Mouse (Mus musculus) B cell, adult 67 days (primary cell): ENCODE measurements around the gene Rbm25. TPM values are rescaled to one million over a fixed set of nuclear protein-coding genes. Genes with fewer than 3 reads are reported as not detected.

ENCODE experiments used
- total RNA-seq, 2 experiments: library from RNA; stranded (reverse); gene quantifications; 4 replicates each; pipeline ENCODE4 v1.2.4; 2023

Gene Rbm25
- total RNA-seq = 100 to 1,000 TPM; 309 to 325 TPM

GRCm38 (mm10) chr12:83630936-83631335 is at the start of gene Rbm25:
Gene Rbm25, plus strand, starts transcription at chr12:83631236.

GRCm38 (mm10) chr12:83597025-83597501 is 34.0 kb upstream of the Rbm25 start, which contains the start of gene Zfyve1:
Gene Zfyve1, minus strand, starts transcription at chr12:83597222.

GRCm38 (mm10) chr12:83687934-83688315 is 56.9 kb downstream of the Rbm25 start, which contains the start of gene Psen1:
Gene Psen1, plus strand, starts transcription at chr12:83688152.

Other genes with a start within 250 kb of the Rbm25 start
- gene Dpf3, start 143.5 kb upstream of the Rbm25 start, total RNA-seq = not detected
- gene Dcaf4, start 110.8 kb upstream of the Rbm25 start, total RNA-seq = 10 to 100 TPM; 25.0 to 36.7 TPM
- 10 to 100 TPM; 34.0 to 35.5 TPM for gene Zfyve1, start 34.0 kb upstream of the Rbm25 start, total RNA-seq
- 10 to 100 TPM; 69.3 to 82.8 TPM for gene Psen1, start 56.9 kb downstream of the Rbm25 start, total RNA-seq
- gene Papln, start 132.4 kb downstream of the Rbm25 start, total RNA-seq = 1 to 10 TPM; 1.4 to 1.5 TPM